Mouse (Mus musculus): ENCODE measurements around the gene Mkrn1.

GRCm38 (mm10) chr6:39433701-39434100, 13.4 kb upstream of the Mkrn1 start:
- TF ChIP-seq POLR2A (IDR thresholded peaks at IDR 0.05; ENCODE audit: borderline replicate concordance, low read depth, low read length) (no peak), CTCF (IDR thresholded peaks at IDR 0.05; ENCODE audit: low read depth, low read length) (no peak)

All from bone marrow macrophage, adult 2 months (primary cell).